Mouse (Mus musculus): ENCODE measurements at regions not wholly inside any gene's neighbourhood (a gene's known extent, or its start where the extent isn't known, plus 50 kb on each side); places are given as distances from the start of the nearest gene placed in this dataset.
"Not testable (repeated sequence)": the region's sequence is repeated elsewhere in the genome, so short reads cannot be mapped to it uniquely, and the experiment has no call there.

DNA sequence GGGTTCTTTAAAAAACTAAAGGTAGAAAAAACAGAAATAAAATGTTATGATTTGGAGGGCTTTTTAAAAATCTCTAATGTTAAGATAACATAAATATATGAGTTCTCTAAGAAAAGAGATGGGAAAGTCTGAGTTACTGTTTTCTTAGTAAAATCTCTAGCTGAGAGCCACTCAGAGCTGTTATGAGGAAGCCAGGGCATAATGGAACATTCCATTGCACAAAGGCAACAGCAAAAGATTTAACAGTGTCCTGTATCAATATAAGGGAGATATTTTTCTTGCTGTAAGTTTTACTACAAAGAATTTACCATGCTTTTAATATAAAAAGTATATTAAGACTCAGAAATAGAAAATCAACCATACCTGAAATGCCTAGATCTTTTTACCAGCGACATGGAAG lies 82.9 kb upstream of the Rfc3 start:
- DNase-seq = no peak

DNA sequence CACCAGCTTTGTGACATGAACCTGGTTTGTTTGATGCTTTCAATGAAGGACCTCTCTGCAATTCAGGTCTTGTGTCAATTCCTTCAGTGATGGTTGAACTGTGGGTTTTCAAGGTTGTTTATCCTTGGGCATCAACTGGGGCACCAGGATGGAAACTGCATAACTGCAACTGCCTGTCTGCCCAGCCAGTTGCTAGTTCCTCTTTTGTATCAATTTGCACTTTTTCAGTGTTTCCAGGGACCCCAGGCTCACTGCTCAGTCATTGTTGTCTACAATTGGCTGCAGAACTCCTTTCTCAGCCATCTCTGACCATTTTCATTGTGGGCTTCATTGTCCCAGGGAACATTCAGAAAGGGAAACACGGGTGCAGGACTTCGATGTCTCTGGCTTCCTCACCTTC lies 74.6 kb upstream of the Rfc3 start:
- DNase-seq = no peak

DNA sequence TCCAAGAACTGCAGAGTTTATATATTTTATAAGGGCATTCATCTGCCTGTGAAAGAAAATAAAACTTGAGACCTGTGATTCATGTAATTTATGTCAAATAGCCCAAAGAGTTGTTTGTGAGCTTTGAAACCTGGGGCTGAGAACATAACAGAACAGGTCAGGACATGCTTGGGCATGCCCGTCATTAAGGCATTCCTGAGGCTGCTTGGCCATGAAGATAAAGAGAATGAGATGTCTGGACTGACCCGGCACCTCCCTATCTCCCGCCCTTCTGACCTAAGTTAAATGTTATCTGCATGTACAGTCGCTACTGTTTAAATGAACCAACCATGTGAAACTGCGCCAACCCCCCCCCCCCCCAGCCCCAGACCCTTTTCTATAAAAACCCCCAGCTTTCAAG lies 73.4 kb upstream of the Rfc3 start:
- not testable (repeated sequence) for DNase-seq

GRCm38 (mm10) chr5:151722458-151722857 lies 71.4 kb upstream of the Rfc3 start:
- DNase-seq = peak; percentile 25

GRCm38 (mm10) chr5:151719757-151720156 lies 68.7 kb upstream of the Rfc3 start:
- not testable (repeated sequence) for DNase-seq

DNA sequence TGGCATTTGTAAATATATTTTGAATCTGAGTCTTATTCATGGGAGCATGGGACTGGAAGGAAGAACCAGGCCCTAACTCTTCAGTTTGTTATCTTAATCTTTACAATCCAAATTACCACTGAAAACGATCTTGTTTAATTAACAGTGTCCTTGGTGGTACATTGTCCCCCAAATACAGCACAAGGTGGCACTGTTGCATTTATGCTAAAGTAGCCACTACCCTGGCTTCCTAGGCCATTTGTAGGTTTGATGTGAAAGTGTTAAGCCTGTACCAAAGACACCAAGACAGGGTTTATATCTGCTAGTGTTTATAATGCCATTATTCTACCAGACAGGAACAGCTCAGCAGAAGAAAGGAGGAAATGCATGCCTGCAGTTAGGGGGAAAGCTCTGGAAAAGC lies 66.9 kb upstream of the Rfc3 start:
- DNase-seq = no peak

DNA sequence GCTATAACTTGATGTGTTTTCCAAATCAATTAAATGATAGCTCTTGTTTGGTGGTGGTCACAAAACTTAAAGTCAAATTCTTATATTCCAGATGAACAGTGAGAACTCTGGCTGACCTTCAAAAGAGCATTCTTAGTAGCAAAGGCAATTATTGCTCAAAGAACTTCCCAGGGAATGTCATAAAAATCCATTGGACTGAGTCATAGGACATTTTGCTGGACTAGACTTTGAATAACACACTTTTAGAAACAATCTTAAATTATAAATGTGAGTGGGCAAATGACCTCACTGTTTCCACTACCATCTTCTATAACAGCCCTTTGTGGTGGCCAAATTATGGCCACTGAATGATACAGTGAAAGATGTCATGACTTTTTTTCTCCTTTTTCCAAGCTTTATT lies 54.2 kb upstream of the Rfc3 start:
- DNase-seq = no peak

- DNase-seq = no peak
Measured at GRCm38 (mm10) chr5:151704049-151704448, 53.0 kb upstream of the Rfc3 start.

Data from thymus, postnatal 4 days (tissue).